In genomic region chr15:93471651-93472050, GRCm38 (mm10) we compare ENCODE assay signal across 18 mouse cellular contexts.
DNase-seq lines count a peak whose midpoint lies in the region; ATAC-seq and TF ChIP-seq lines count a peak whose summit lies in the region.
"Had no signal": no experiment of that assay in that cellular context is flagged by ENCODE, and none has a peak within 500 bp of the region (broad histone marks: within the 10 kb centered on the region; RNA-seq: fewer than 3 reads in every experiment).

No protein-coding gene starts in this region.

- peak overlapping the region; percentile 52; the same call in 1 of the 2 replicates for H3K27ac ChIP-seq in olfactory bulb, adult 2 months (ENCODE audit: insufficient read depth, low read depth, low read length)
- H3K27ac ChIP-seq: embryonic facial prominence, embryonic 10.5 days; kidney, embryonic 15.5 days; liver, embryonic 13.5 days; neural tube, embryonic 12.5 days had no signal

- no peak for TF ChIP-seq POLR2A in olfactory bulb, adult 2 months (IDR thresholded peaks at IDR 0.05; ENCODE audit: insufficient read depth, low read depth, low read length)

- peak; percentile 75 for ATAC-seq in frontal cortex, adult (ENCODE audit: low TSS enrichment)
- ATAC-seq: activated CD4-positive, CD25-positive, alpha-beta regulatory T cell, adult 4 months; inflammation-experienced regulatory T-cells, adult 6 months had no signal

- WGBS in olfactory bulb, adult 2 months, result 28% methylated on average over 12 of the region's 12 CpGs

- TF ChIP-seq CTCF in olfactory bulb, adult 2 months (IDR thresholded peaks at IDR 0.05; ENCODE audit: insufficient read depth, low read depth, low read length), result no peak

- no peak for DNase-seq in frontal cortex, postnatal 14 days (ENCODE audit: low spot score in 2 of 2)
- peak; percentile 22 for DNase-seq in right cerebral cortex, postnatal 25 days
- no peak for DNase-seq in right cerebral cortex, postnatal 10 days (ENCODE audit: low spot score in 2 of 2)
- peak; percentile 67 for DNase-seq in adrenal gland, postnatal 14 days
- no peak for DNase-seq in spleen, adult 12 weeks (ENCODE audit: low spot score)
- DNase-seq: cerebellum, postnatal 25 days; gastrocnemius, postnatal 10 days; heart, postnatal 10 days; liver, embryonic 13.5 days; lung, postnatal 10 days; right cerebral cortex, postnatal 4 days had no signal

- H3K4me3 ChIP-seq in olfactory bulb, adult 2 months (ENCODE audit: insufficient read depth, low read depth, low read length), result no peak overlapping the region
- H3K4me3 ChIP-seq: embryonic facial prominence, embryonic 10.5 days; kidney, embryonic 15.5 days; liver, embryonic 13.5 days; neural tube, embryonic 12.5 days had no signal

- peaks cover 11% of the 10 kb centered on the region for H3K4me1 ChIP-seq in olfactory bulb, adult 2 months (ENCODE audit: control insufficient read depth, insufficient read depth, low read length)
- H3K4me1 ChIP-seq: liver, embryonic 13.5 days had no signal

Comparison
In these comparisons a context has a peak if more than half of its experiments do, and no peak if none do; other contexts are left out.
1. DNase-seq: peak in right cerebral cortex, postnatal 25 days (single experiment) and adrenal gland, postnatal 14 days (single experiment); none in frontal cortex, postnatal 14 days (0 of 2), right cerebral cortex, postnatal 10 days (0 of 2) and spleen, adult 12 weeks (single experiment).